Comparison of ENCODE assay signal across 9 mouse cellular contexts in the genomic region with DNA sequence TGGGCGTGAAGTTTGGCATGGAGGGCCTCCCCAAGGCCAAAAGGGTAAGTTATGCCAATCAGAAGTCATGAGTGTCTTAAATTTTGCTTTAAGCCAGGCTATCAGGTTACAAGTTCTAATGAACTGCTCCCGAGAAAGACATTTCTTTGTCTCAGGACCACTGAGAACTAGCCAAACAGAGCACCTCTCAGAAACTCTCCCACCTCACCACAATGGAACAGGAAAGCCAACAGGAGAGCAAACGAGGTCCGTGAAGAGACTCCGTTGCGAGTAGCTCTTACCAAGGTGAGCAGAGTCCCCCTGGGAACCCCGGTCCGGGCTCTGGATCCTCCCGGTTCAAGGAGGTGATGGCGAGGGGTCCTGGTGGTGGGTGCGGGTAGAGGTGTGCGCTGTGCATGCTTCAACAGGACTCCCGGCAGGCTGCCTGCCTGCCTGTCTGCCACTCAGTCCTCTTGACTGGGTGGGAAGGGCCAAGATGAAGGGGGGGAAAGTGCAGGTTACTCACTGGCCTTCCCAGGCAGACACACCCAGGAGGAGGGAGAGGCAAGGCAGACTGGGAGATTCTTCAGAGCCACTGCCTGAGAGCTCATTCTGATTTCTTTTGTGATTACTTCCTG.
DNase-seq lines count a peak whose midpoint lies in the region; ATAC-seq and TF ChIP-seq lines count a peak whose summit lies in the region.
"Had no signal": no experiment of that assay in that cellular context is flagged by ENCODE, and none has a peak within 500 bp of the region (broad histone marks: within the 10 kb centered on the region; RNA-seq: fewer than 3 reads in every experiment).

No protein-coding gene starts in this region.

- H3K9me3 ChIP-seq in kidney, embryonic 14.5 days (ENCODE audit: control insufficient read depth, low read length) = no peaks in the 10 kb centered on the region
- no peaks in the 10 kb centered on the region for H3K9me3 ChIP-seq in embryonic facial prominence, embryonic 15.5 days (replicated peaks)
- no peaks in the 10 kb centered on the region for H3K9me3 ChIP-seq in limb, embryonic 15.5 days
- H3K9me3 ChIP-seq in liver, embryonic 11.5 days (ENCODE audit: control insufficient read depth, low read length) = no peaks in the 10 kb centered on the region

- 0 out of 2 replicates have a peak overlapping the region, but pooled peaks have one; percentile 13 for H3K9ac ChIP-seq in kidney, embryonic 14.5 days (ENCODE audit: low read depth, low read length)
- H3K9ac ChIP-seq in embryonic facial prominence, embryonic 15.5 days = no peak overlapping the region
- H3K9ac ChIP-seq in limb, embryonic 15.5 days = no peak overlapping the region
- no peak overlapping the region for H3K9ac ChIP-seq in liver, embryonic 11.5 days (ENCODE audit: low read depth, low read length)

- TF ChIP-seq CTCF in small intestine, adult 2 months (IDR thresholded peaks at IDR 0.05; ENCODE audit: extremely low read depth, insufficient read length, insufficient replicate concordance, low read depth, low read length) = no peak

- H3K4me3 ChIP-seq in kidney, embryonic 14.5 days (ENCODE audit: low read length) = peak overlapping the region; percentile 13; the same call in 1 of the 2 replicates
- H3K4me3 ChIP-seq in embryonic facial prominence, embryonic 15.5 days (replicated peaks) = peak overlapping the region; percentile 22
- peak overlapping the region; percentile 25 for H3K4me3 ChIP-seq in limb, embryonic 15.5 days
- peak overlapping the region; percentile 61 for H3K4me3 ChIP-seq in small intestine, adult 2 months (ENCODE audit: low read depth, low read length)
- H3K4me3 ChIP-seq in liver, embryonic 11.5 days (ENCODE audit: low read depth, low read length) = no peak overlapping the region

- no peaks in the 10 kb centered on the region for H3K36me3 ChIP-seq in kidney, embryonic 14.5 days (ENCODE audit: control insufficient read depth, insufficient read depth, low read length)
- H3K36me3 ChIP-seq in embryonic facial prominence, embryonic 15.5 days = no peaks in the 10 kb centered on the region
- H3K36me3 ChIP-seq in limb, embryonic 15.5 days = no peaks in the 10 kb centered on the region
- no peaks in the 10 kb centered on the region for H3K36me3 ChIP-seq in small intestine, adult 2 months (ENCODE audit: control insufficient read depth, insufficient read depth, low read length)
- H3K36me3 ChIP-seq in liver, embryonic 11.5 days (ENCODE audit: control insufficient read depth, insufficient read depth, low read length) = no peaks in the 10 kb centered on the region

- H3K27me3 ChIP-seq in kidney, embryonic 14.5 days (ENCODE audit: control insufficient read depth, insufficient read depth, low read length) = no peaks in the 10 kb centered on the region; the same call in 1 of the 2 replicates
- H3K27me3 ChIP-seq in embryonic facial prominence, embryonic 15.5 days = no peaks in the 10 kb centered on the region
- no peaks in the 10 kb centered on the region for H3K27me3 ChIP-seq in limb, embryonic 15.5 days
- H3K27me3 ChIP-seq in small intestine, adult 2 months (ENCODE audit: control insufficient read depth, insufficient read depth, low read length) = no peaks in the 10 kb centered on the region
- H3K27me3 ChIP-seq in liver, embryonic 11.5 days (replicated peaks; ENCODE audit: control insufficient read depth, insufficient read depth, low read length) = no peaks in the 10 kb centered on the region

- WGBS in kidney, embryonic 14.5 days = 3% methylated on average over 13 of the region's 13 CpGs
- 17% methylated on average over 13 of the region's 13 CpGs for WGBS in embryonic facial prominence, embryonic 15.5 days
- 14% methylated on average over 13 of the region's 13 CpGs for WGBS in limb, embryonic 15.5 days
- WGBS in small intestine, adult 2 months = 23% methylated on average over 13 of the region's 13 CpGs
- WGBS in liver, embryonic 11.5 days = 48% methylated on average over 13 of the region's 13 CpGs

- peak overlapping the region; percentile 53; the same call in 1 of the 2 replicates for H3K27ac ChIP-seq in kidney, embryonic 14.5 days (ENCODE audit: low read depth, low read length)
- peak overlapping the region; percentile 29 for H3K27ac ChIP-seq in embryonic facial prominence, embryonic 15.5 days (replicated peaks)
- H3K27ac ChIP-seq in limb, embryonic 15.5 days = peak overlapping the region; percentile 61; the same call in 1 of the 2 replicates
- peak overlapping the region; percentile 54 for H3K27ac ChIP-seq in small intestine, adult 2 months (ENCODE audit: insufficient read depth, low read depth, low read length)
- H3K27ac ChIP-seq in liver, embryonic 11.5 days (ENCODE audit: low read depth, low read length) = no peak overlapping the region

- peak overlapping the region; percentile 39 for H3K4me2 ChIP-seq in kidney, embryonic 14.5 days (replicated peaks; ENCODE audit: low read depth, low read length)
- peak overlapping the region; percentile 45 for H3K4me2 ChIP-seq in embryonic facial prominence, embryonic 15.5 days (replicated peaks)
- peak overlapping the region; percentile 33 for H3K4me2 ChIP-seq in limb, embryonic 15.5 days
- H3K4me2 ChIP-seq in liver, embryonic 11.5 days = no peak overlapping the region; the same call in 1 of the 2 replicates

- no peak for DNase-seq in kidney, adult 9 months
- DNase-seq in adrenal gland, adult (ENCODE audit: inconsistent age in 2 of 2, low spot score in 1 of 2) = no peak
- DNase-seq in cerebellum, postnatal 14 days = no peak
- no peak for DNase-seq in liver, embryonic 11.5 days (ENCODE audit: low spot score)
- DNase-seq: kidney, postnatal 25 days had no signal

- peak; percentile 69 for ATAC-seq in kidney, embryonic 14.5 days (ENCODE audit: low FRiP score, low TSS enrichment)
- ATAC-seq in embryonic facial prominence, embryonic 15.5 days (ENCODE audit: insufficient number of reproducible peaks, low FRiP score, low TSS enrichment, low read depth) = peak; percentile 66; the same call in 1 of the 2 replicates
- ATAC-seq in limb, embryonic 15.5 days (ENCODE audit: insufficient number of reproducible peaks, low FRiP score, low TSS enrichment, low read depth) = no peak
- ATAC-seq in liver, embryonic 11.5 days (replicated peaks; ENCODE audit: low FRiP score) = no peak

- TF ChIP-seq POLR2A in small intestine, adult 2 months (IDR thresholded peaks at IDR 0.05; ENCODE audit: low read depth, low read length) = peak; percentile 58

- peaks cover 28% of the 10 kb centered on the region for H3K4me1 ChIP-seq in kidney, embryonic 14.5 days (ENCODE audit: control insufficient read depth, insufficient read depth, low read length)
- H3K4me1 ChIP-seq in embryonic facial prominence, embryonic 15.5 days = peaks cover 34% of the 10 kb centered on the region
- peaks cover 28% of the 10 kb centered on the region for H3K4me1 ChIP-seq in limb, embryonic 15.5 days
- H3K4me1 ChIP-seq in small intestine, adult 2 months (ENCODE audit: control insufficient read depth, insufficient read depth, insufficient read length, low read length) = peaks cover 18% of the 10 kb centered on the region; the same call in 1 of the 2 replicates
- H3K4me1 ChIP-seq in liver, embryonic 11.5 days (replicated peaks; ENCODE audit: control insufficient read depth, insufficient read depth, low read length) = peaks cover 27% of the 10 kb centered on the region

Comparison
In these comparisons a context has a peak if more than half of its experiments do, and no peak if none do; other contexts are left out.
1. ATAC-seq: peak in kidney, embryonic 14.5 days (single experiment) and embryonic facial prominence, embryonic 15.5 days (single experiment); none in limb, embryonic 15.5 days (single experiment) and liver, embryonic 11.5 days (single experiment).